Mouse (Mus musculus): ENCODE measurements at regions not wholly inside any gene's neighbourhood (a gene's known extent, or its start where the extent isn't known, plus 50 kb on each side); places are given as distances from the start of the nearest gene placed in this dataset.

DNA sequence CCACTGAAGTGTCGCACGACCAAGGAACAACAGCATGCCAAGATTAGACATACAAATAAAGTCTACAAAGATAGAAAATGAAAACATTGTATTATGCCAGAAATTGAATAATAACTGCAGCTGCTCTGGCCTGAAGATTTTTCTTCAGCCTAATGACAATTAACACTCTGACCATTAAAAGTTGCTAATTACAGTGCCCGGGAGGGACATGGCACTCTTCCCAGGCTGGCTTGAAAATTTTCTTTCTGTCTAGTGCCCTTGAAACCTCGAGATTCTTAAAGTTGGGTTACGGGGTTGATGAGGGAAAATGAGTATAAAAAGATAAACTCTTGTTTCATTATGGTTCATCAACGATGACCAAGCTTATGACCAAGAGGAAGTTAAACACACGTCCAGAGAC, 154.9 kb downstream of the Ptpru start:
- no peak for TF ChIP-seq CTCF (IDR thresholded peaks at IDR 0.05; ENCODE audit: control insufficient read depth, insufficient read depth, low read length)
- no peak for TF ChIP-seq POLR2A (IDR thresholded peaks at IDR 0.05; ENCODE audit: borderline replicate concordance, control insufficient read depth, low read depth, low read length)

All from bone marrow, adult 2 months (tissue).